Mouse (Mus musculus) myocyte (in vitro differentiated cells): ENCODE results near the gene Tex22.

ENCODE experiments used
- MYOD1 ChIP-seq, 3 experiments: IDR thresholded peaks; one replicate each; pipeline ENCODE4 v1.6.1; 2011; ENCODE audit warnings: control low read depth in 2 of 3, low read depth in 2 of 3, mild to moderate bottlenecking in 2 of 3, moderate library complexity in 1 of 3; ENCODE audit not compliant: insufficient read length in 2 of 3, control insufficient read depth in 1 of 3
- MYOG ChIP-seq, 3 experiments: IDR thresholded peaks; one replicate each; pipeline ENCODE4 v1.6.1; 2011; ENCODE audit warnings: control low read depth in 2 of 3, low read depth in 2 of 3, mild to moderate bottlenecking in 2 of 3; ENCODE audit not compliant: insufficient read length in 2 of 3, control insufficient read depth in 1 of 3, insufficient read depth in 1 of 3
- POLR2A ChIP-seq: IDR thresholded peaks from one replicate; pipeline ENCODE4 v1.6.1; 2011; ENCODE audit warnings: low read depth, mild to moderate bottlenecking, control low read depth, moderate library complexity; ENCODE audit not compliant: insufficient read length
- REST ChIP-seq: IDR thresholded peaks from one replicate; pipeline ENCODE4 v1.6.1; 2011; ENCODE audit warnings: mild to moderate bottlenecking, control low read depth, moderate library complexity; ENCODE audit not compliant: insufficient read depth, insufficient read length

DNA sequence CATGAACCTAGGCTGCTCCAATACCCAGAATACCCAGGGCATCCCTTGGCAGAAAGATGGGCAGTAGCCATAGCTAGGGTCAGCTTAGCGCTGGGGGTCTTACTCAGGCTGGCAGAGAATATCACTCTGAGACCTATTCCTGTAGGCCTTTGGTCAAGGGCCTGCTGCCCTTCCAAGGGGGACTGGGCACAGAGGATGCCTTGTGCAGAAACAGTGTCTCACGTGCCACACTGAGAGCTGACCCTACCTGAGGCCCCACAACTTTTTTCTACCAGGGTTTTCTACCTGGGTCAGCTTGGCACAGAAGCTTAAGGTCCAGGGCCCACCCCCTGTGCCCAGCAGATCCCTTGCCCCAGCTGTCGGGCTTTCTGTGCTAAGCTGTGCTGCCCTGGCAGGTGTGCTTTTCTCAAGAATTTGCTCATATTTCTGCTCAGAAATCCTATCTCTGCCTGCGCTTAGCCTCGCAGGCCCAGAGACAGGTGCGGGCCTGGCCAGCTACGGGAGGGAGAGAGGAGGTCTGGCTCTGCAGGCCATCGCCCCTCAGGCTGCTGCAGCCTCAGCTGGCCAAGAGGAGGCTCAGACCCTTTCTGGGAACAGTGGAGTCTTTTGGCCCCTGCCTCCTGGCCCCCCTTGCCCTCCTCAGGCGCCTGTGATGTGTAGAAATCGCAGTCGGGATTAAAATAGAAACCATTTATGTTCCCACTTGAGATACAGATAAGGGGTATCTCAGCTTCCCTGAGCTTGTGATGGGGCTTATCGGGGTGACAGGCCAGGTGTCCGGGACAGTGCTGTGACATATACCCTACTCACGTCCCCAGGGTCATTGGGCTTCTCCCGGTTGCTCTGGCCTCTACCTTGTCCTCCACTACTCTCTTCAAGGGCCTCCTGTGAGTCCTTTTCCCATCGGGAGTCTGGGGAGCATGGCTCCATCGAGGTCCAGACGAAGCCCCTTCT, 63.2 kb downstream of the Tex22 start:
- TF ChIP-seq POLR2A (no peak), REST (no peak), MYOG (IDR thresholded peaks at IDR 0.05; ENCODE audit: control insufficient read depth in 1 of 3, insufficient read depth in 1 of 3, insufficient read length in 2 of 3, low read depth in 2 of 3) (peak in 2 of 3 experiments; percentile 53 to 86), MYOD1 (IDR thresholded peaks at IDR 0.05; ENCODE audit: control insufficient read depth in 1 of 3, insufficient read length in 2 of 3, low read depth in 2 of 3) (peak in 2 of 3 experiments; percentile 31 to 62)
